Comparison of ENCODE assay signal across 13 mouse cellular contexts in genomic region chr7:97171719-97172118, GRCm38 (mm10).
DNase-seq lines count a peak whose midpoint lies in the region; ATAC-seq and TF ChIP-seq lines count a peak whose summit lies in the region.
"Had no signal": no experiment of that assay in that cellular context is flagged by ENCODE, and none has a peak within 500 bp of the region (broad histone marks: within the 10 kb centered on the region; RNA-seq: fewer than 3 reads in every experiment).

No protein-coding gene starts in this region.

- no peak for DNase-seq in hindbrain, postnatal 0 days (ENCODE audit: low spot score)
- no peak for DNase-seq in hindbrain, embryonic 10.5 days (ENCODE audit: low spot score)
- DNase-seq in spleen, adult 2 months (ENCODE audit: low read depth in 1 of 2, low spot score in 2 of 2): no peak
- DNase-seq in spleen, postnatal 4 days (ENCODE audit: low spot score in 2 of 2): no peak
- no peak for DNase-seq in liver, embryonic 13.5 days
- no peak for DNase-seq in midbrain, postnatal 0 days (ENCODE audit: low spot score)
- DNase-seq in cerebellum, postnatal 4 days (ENCODE audit: low spot score in 2 of 2): no peak
- DNase-seq: cerebellum, adult 2 months had no signal

- H3K9ac ChIP-seq in hindbrain, postnatal 0 days (replicated peaks; ENCODE audit: low read length): no peak overlapping the region
- H3K9ac ChIP-seq in liver, embryonic 13.5 days: no peak overlapping the region
- no peak overlapping the region for H3K9ac ChIP-seq in midbrain, postnatal 0 days (replicated peaks; ENCODE audit: low read length, poor library complexity, severe bottlenecking)
- H3K9ac ChIP-seq: hindbrain, embryonic 12.5 days; neural tube, embryonic 13.5 days had no signal

- H3K4me1 ChIP-seq in hindbrain, postnatal 0 days (ENCODE audit: insufficient read depth, low read length): no peaks in the 10 kb centered on the region
- no peaks in the 10 kb centered on the region for H3K4me1 ChIP-seq in hindbrain, embryonic 10.5 days (replicated peaks)
- H3K4me1 ChIP-seq in spleen, adult 2 months (ENCODE audit: control insufficient read depth, insufficient read depth, insufficient read length): peaks cover 4% of the 10 kb centered on the region; the same call in 1 of the 2 replicates
- peaks cover 25% of the 10 kb centered on the region for H3K4me1 ChIP-seq in liver, embryonic 13.5 days (replicated peaks)
- H3K4me1 ChIP-seq in midbrain, postnatal 0 days (ENCODE audit: insufficient read depth, low read length): no peaks in the 10 kb centered on the region
- H3K4me1 ChIP-seq: hindbrain, embryonic 12.5 days; midbrain, embryonic 10.5 days had no signal

- H3K4me3 ChIP-seq in hindbrain, postnatal 0 days (ENCODE audit: low read length): no peak overlapping the region
- no peak overlapping the region for H3K4me3 ChIP-seq in hindbrain, embryonic 10.5 days
- no peak overlapping the region for H3K4me3 ChIP-seq in spleen, adult 2 months (ENCODE audit: extremely low read depth, insufficient read depth, insufficient read length)
- H3K4me3 ChIP-seq in liver, embryonic 13.5 days (replicated peaks): no peak overlapping the region
- no peak overlapping the region for H3K4me3 ChIP-seq in midbrain, postnatal 0 days (ENCODE audit: low read depth, low read length)
- H3K4me3 ChIP-seq: hindbrain, embryonic 12.5 days; midbrain, embryonic 10.5 days; neural tube, embryonic 13.5 days had no signal

- no peak for TF ChIP-seq CTCF in hindbrain, postnatal 0 days (IDR thresholded peaks at IDR 0.05; ENCODE audit: low read depth)
- TF ChIP-seq CTCF in spleen, adult 2 months (IDR thresholded peaks at IDR 0.05; ENCODE audit: extremely low read depth, insufficient read depth, insufficient read length, insufficient replicate concordance): no peak
- TF ChIP-seq CTCF in midbrain, postnatal 0 days (IDR thresholded peaks at IDR 0.05): no peak

- H3K36me3 ChIP-seq in hindbrain, postnatal 0 days (ENCODE audit: insufficient read depth, low read length): no peaks in the 10 kb centered on the region
- H3K36me3 ChIP-seq in hindbrain, embryonic 10.5 days: no peaks in the 10 kb centered on the region
- no peaks in the 10 kb centered on the region for H3K36me3 ChIP-seq in spleen, adult 2 months (ENCODE audit: control insufficient read depth, insufficient read depth, low read length)
- H3K36me3 ChIP-seq in liver, embryonic 13.5 days: no peaks in the 10 kb centered on the region
- no peaks in the 10 kb centered on the region for H3K36me3 ChIP-seq in midbrain, postnatal 0 days (ENCODE audit: insufficient read depth, low read length)
- H3K36me3 ChIP-seq: hindbrain, embryonic 12.5 days; midbrain, embryonic 10.5 days; neural tube, embryonic 13.5 days had no signal

- no peaks in the 10 kb centered on the region for H3K27me3 ChIP-seq in hindbrain, postnatal 0 days (ENCODE audit: insufficient read depth, low read length)
- no peaks in the 10 kb centered on the region for H3K27me3 ChIP-seq in hindbrain, embryonic 10.5 days (ENCODE audit: insufficient read depth, poor library complexity, severe bottlenecking)
- no peaks in the 10 kb centered on the region for H3K27me3 ChIP-seq in spleen, adult 2 months (ENCODE audit: control insufficient read depth, insufficient read depth, low read length)
- H3K27me3 ChIP-seq in liver, embryonic 13.5 days: no peaks in the 10 kb centered on the region
- H3K27me3 ChIP-seq in midbrain, postnatal 0 days (ENCODE audit: insufficient read depth, low read length): no peaks in the 10 kb centered on the region
- H3K27me3 ChIP-seq: hindbrain, embryonic 12.5 days; neural tube, embryonic 13.5 days had no signal

- 93% methylated on average over 4 of the region's 4 CpGs for WGBS in hindbrain, postnatal 0 days
- 87% methylated on average over 4 of the region's 4 CpGs for WGBS in hindbrain, embryonic 10.5 days
- WGBS in spleen, adult 2 months: 13% methylated on average over 4 of the region's 4 CpGs
- 13% methylated on average over 4 of the region's 4 CpGs for WGBS in liver, embryonic 13.5 days (ENCODE audit: insufficient replicate concordance)
- 78% methylated on average over 4 of the region's 4 CpGs for WGBS in midbrain, postnatal 0 days

- H3K4me2 ChIP-seq in hindbrain, postnatal 0 days (ENCODE audit: low read depth, low read length): no peak overlapping the region
- peak overlapping the region; percentile 7 for H3K4me2 ChIP-seq in liver, embryonic 13.5 days
- no peak overlapping the region for H3K4me2 ChIP-seq in midbrain, postnatal 0 days (ENCODE audit: low read depth, low read length, poor library complexity, severe bottlenecking)
- H3K4me2 ChIP-seq: hindbrain, embryonic 12.5 days; neural tube, embryonic 13.5 days had no signal

- no peak for TF ChIP-seq POLR2A in spleen, adult 2 months (IDR thresholded peaks at IDR 0.05; ENCODE audit: low read depth, low read length)

- ATAC-seq in hindbrain, postnatal 0 days: no peak
- no peak for ATAC-seq in liver, embryonic 13.5 days (ENCODE audit: low read depth)
- peak; percentile 39; the same call in 1 of the 2 replicates for ATAC-seq in neutrophil, adult 5-6 weeks (ENCODE audit: extremely low read depth, insufficient number of reproducible peaks, low FRiP score, poor library complexity, severe bottlenecking)
- ATAC-seq in midbrain, postnatal 0 days (ENCODE audit: low FRiP score): no peak
- ATAC-seq: forebrain, embryonic 16.5 days had no signal

- no peaks in the 10 kb centered on the region for H3K9me3 ChIP-seq in hindbrain, postnatal 0 days (ENCODE audit: low read length)
- H3K9me3 ChIP-seq in hindbrain, embryonic 10.5 days: no peaks in the 10 kb centered on the region
- H3K9me3 ChIP-seq in liver, embryonic 13.5 days (replicated peaks): no peaks in the 10 kb centered on the region
- no peaks in the 10 kb centered on the region for H3K9me3 ChIP-seq in midbrain, postnatal 0 days (ENCODE audit: low read length)
- H3K9me3 ChIP-seq: hindbrain, embryonic 12.5 days; midbrain, embryonic 10.5 days; neural tube, embryonic 13.5 days had no signal

- peak overlapping the region; percentile 36; the same call in 1 of the 2 replicates for H3K27ac ChIP-seq in hindbrain, postnatal 0 days
- no peak overlapping the region for H3K27ac ChIP-seq in hindbrain, embryonic 10.5 days
- H3K27ac ChIP-seq in spleen, adult 2 months (ENCODE audit: insufficient read depth, low read length): peak overlapping the region; percentile 18; the same call in 1 of the 2 replicates
- peak overlapping the region; percentile 53 for H3K27ac ChIP-seq in liver, embryonic 13.5 days
- no peak overlapping the region for H3K27ac ChIP-seq in midbrain, postnatal 0 days (ENCODE audit: low read depth, low read length)
- H3K27ac ChIP-seq: hindbrain, embryonic 12.5 days; midbrain, embryonic 10.5 days; neural tube, embryonic 13.5 days had no signal

Comparison
In these comparisons a context has a peak if more than half of its experiments do, and no peak if none do; other contexts are left out.
1. H3K27ac ChIP-seq: peak in hindbrain, postnatal 0 days (single experiment), spleen, adult 2 months (single experiment) and liver, embryonic 13.5 days (single experiment); none in hindbrain, embryonic 10.5 days (single experiment) and midbrain, postnatal 0 days (single experiment).